Mouse (Mus musculus) left cerebral cortex, postnatal 36 days (tissue): Measurements from ENCODE around the gene Prkd1. TPM values are rescaled to one million over a fixed set of nuclear protein-coding genes. Genes with fewer than 3 reads are reported as not detected.
"Not testable (repeated sequence)": the region's sequence is repeated elsewhere in the genome, so short reads cannot be mapped to it uniquely, and the experiment has no call there.

Experiments
- DNase-seq, 2 experiments: peaks; one replicate each; pipeline ENCODE4 v3.0.0; 2021 to 2022; ENCODE audit warnings: low spot score in 2 of 2, mixed read lengths in 1 of 2
- intact Hi-C: fragments of 180-260 bp; cut with DNase I; formaldehyde crosslinking; loops from one replicate; pipeline ENCODE4 v1.15.1; 2025
- total RNA-seq, 2 experiments: library from RNA; stranded (reverse); gene quantifications; 2 replicates each; pipeline ENCODE4 v1.2.3; 2021

Gene Prkd1
- total RNA-seq: 1 to 10 TPM; 8.0 to 8.7 TPM

GRCm38 (mm10) chr12:50648671-50649541 lies at the start of gene Prkd1:
Prkd1 (minus strand) TSS chr12:50649098.
- intact Hi-C loops: no loop called here
- peak; percentile 53 to 66 for DNase-seq

GRCm38 (mm10) chr12:50697492-50697891 lies 48.6 kb upstream of the Prkd1 start:
- intact Hi-C loops: loop anchor here (2.0 to 10.0 kb wide), 2 partner anchors 383 to 1323 kb away; no protein-coding TSS in a partner anchor
- DNase-seq: peak in 1 of 2 experiments; percentile 7

- intact Hi-C loops: no loop called here
- DNase-seq: peak in 1 of 2 experiments; percentile 26
These were observed 675 bp downstream of the Prkd1 start for GRCm38 (mm10) chr12:50648176-50648670.

- DNase-seq: no peak
- intact Hi-C loops: no loop called here
These were observed 2.0 kb downstream of the Prkd1 start for GRCm38 (mm10) chr12:50646857-50647256.

- intact Hi-C loops: no loop called here
- DNase-seq: no peak
These were observed 6.2 kb downstream of the Prkd1 start for GRCm38 (mm10) chr12:50642671-50643070.

GRCm38 (mm10) chr12:50640171-50640570 lies 8.7 kb downstream of the Prkd1 start:
- intact Hi-C loops: no loop called here
- no peak for DNase-seq

- intact Hi-C loops: no loop called here
- DNase-seq: no peak
These were observed 14.5 kb downstream of the Prkd1 start for GRCm38 (mm10) chr12:50634436-50634835.

GRCm38 (mm10) chr12:50626100-50626499 lies 22.8 kb downstream of the Prkd1 start:
- intact Hi-C loops, DNase-seq: not testable (repeated sequence)

GRCm38 (mm10) chr12:50624175-50624574 lies 24.7 kb downstream of the Prkd1 start:
- intact Hi-C loops: no loop called here
- DNase-seq: no peak

GRCm38 (mm10) chr12:50615852-50616251 lies 33.0 kb downstream of the Prkd1 start:
- intact Hi-C loops: no loop called here
- no peak for DNase-seq

- intact Hi-C loops: no loop called here
- DNase-seq: no peak
These were observed 34.6 kb downstream of the Prkd1 start for GRCm38 (mm10) chr12:50614341-50614740.

GRCm38 (mm10) chr12:50606703-50607500 lies 42.0 kb downstream of the Prkd1 start:
- DNase-seq: no peak
- intact Hi-C loops: no loop called here

GRCm38 (mm10) chr12:50599370-50599769 lies 49.5 kb downstream of the Prkd1 start:
- intact Hi-C loops: no loop called here
- no peak for DNase-seq

GRCm38 (mm10) chr12:50598053-50598988 lies 50.6 kb downstream of the Prkd1 start:
- DNase-seq: peak; percentile 25 to 26
- intact Hi-C loops: no loop called here

- intact Hi-C loops: no loop called here
- no peak for DNase-seq
These were observed 51.4 kb downstream of the Prkd1 start for GRCm38 (mm10) chr12:50597467-50597866.

- DNase-seq: no peak
- intact Hi-C loops: no loop called here
These were observed 53.1 kb downstream of the Prkd1 start for GRCm38 (mm10) chr12:50595777-50596176.

- DNase-seq: no peak
- intact Hi-C loops: no loop called here
These were observed 54.4 kb downstream of the Prkd1 start for GRCm38 (mm10) chr12:50594506-50594905.

- no peak for DNase-seq
- intact Hi-C loops: no loop called here
These were observed 55.4 kb downstream of the Prkd1 start for GRCm38 (mm10) chr12:50593481-50593880.

GRCm38 (mm10) chr12:50588137-50588761 lies 60.6 kb downstream of the Prkd1 start:
- intact Hi-C loops: no loop called here
- no peak for DNase-seq
